Mouse (Mus musculus) adrenal gland, postnatal 14 days (tissue): ENCODE results near the gene Gm10490. TPM values are rescaled to one million over a fixed set of nuclear protein-coding genes. Genes with fewer than 3 reads are reported as not detected.

Source experiments
- DNase-seq: peaks from one replicate; pipeline ENCODE4 v3.0.0; 2021; ENCODE audit warnings: mixed read lengths
- total RNA-seq: library from RNA; stranded (reverse); gene quantifications from 2 replicates; pipeline ENCODE4 v1.2.3, GENCODE M21; 2021

Gene Gm10490
- total RNA-seq, 1 experiment from 2014 or later, result not detected

DNA sequence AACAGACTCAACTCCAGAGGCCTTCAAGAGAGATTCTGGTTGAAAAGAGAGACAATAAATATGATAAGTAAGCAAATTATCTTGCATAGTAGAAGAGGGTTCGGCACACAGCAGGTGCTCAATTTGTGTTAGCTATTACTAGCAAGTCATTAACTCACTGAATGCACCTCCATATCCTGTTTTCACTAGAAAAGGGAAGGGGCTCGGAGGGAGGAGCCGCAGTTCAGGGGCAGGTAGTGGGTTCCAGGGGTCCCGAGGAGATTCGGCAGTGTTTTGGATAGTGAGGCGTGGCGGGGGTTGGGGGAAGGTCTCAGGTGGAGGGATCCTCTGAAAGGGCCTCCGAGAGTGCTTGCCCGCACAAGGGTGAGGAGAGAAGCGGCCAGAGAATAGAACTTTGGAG is 17.8 kb downstream of the Gm10490 start:
- no peak for DNase-seq

DNA sequence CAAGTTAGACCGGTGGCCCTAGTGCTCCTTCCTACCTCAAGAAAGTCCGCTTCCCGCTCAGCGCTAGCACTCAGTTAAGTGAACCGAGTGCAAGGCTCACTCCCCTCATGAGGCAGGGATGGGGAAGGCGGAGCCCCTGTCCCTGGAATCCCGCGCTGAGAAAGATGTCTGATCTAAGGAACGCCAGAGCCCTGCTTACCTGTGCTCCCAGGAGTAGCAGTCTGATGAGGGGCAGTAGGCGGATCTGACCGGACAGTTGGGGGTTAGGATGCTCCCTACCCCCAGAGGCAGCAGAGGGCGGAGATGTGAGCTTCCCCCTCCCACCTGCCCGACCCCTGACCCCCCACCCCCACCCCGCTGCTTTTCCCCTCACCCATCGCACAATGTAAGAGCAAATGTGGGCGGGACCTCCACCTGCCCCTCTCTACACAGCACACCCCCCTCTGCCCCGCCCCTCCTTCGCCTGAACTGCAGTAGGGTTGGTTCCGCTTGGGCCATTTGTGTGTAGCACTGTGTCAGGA is 19.0 kb downstream of the Gm10490 start, which contains the start of gene Eras:
TSS of gene Eras (minus strand) at position 338 of the 521 bp plus-strand sequence.
- no peak for DNase-seq

DNA sequence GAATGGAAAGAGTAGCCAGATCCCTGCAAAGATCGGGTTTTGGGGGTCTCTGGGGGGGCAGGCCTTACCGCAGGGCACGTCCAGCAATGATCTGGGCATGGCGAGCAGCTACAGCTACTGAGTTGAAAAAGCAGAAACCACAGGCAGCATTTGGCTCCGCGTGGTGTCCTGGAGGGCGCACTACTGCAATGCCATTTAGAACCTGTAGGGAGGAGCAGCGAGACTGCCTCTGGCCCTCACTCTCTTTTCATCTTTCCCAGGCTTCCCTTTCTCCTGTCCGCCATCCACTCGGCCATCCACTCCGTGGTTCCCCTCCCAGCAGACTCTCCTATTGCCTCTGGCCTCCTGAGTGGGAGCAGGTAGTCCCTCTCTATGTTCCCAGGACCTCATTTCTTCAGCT is 27.5 kb downstream of the Gm10490 start:
- no peak for DNase-seq

DNA sequence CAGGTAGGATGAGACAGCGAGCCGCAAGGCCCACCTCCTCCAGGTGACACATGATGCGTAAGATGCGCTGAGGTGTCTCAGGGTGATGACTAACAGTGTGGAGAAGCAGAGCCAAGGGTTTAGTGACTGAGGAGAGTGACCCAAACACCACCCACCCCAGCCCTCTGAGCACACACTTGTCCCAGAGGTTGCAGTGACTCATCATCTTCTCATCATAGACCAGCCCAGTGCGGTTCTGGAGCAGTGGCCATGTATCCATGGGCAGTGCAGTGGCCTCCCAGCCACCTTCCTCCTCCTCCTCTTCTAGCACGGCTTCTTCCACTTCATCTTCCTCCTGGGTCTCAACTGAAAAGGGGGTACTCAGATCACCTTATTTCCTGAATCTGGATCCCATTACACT is 28.3 kb downstream of the Gm10490 start:
- no peak for DNase-seq

DNA sequence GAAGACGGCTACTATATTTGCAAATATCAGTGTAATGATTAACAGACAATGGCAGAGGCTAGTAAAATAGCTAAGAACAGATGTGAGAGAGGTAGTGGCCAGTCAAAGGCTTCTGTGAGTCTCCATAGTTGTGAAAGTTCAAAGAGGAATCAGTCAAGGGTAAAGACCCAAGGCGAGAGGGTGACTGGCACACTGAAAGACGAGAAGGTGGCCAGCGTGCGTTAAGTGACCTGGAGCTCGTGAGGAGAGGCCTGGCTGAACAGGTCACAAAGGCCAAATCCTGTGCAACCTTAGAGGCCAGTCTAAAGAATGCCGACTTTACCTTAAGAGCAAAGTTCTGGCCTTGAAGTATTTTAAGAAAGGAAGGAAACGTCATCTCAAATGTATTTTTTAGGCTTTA is 36.3 kb downstream of the Gm10490 start:
- no peak for DNase-seq

DNA sequence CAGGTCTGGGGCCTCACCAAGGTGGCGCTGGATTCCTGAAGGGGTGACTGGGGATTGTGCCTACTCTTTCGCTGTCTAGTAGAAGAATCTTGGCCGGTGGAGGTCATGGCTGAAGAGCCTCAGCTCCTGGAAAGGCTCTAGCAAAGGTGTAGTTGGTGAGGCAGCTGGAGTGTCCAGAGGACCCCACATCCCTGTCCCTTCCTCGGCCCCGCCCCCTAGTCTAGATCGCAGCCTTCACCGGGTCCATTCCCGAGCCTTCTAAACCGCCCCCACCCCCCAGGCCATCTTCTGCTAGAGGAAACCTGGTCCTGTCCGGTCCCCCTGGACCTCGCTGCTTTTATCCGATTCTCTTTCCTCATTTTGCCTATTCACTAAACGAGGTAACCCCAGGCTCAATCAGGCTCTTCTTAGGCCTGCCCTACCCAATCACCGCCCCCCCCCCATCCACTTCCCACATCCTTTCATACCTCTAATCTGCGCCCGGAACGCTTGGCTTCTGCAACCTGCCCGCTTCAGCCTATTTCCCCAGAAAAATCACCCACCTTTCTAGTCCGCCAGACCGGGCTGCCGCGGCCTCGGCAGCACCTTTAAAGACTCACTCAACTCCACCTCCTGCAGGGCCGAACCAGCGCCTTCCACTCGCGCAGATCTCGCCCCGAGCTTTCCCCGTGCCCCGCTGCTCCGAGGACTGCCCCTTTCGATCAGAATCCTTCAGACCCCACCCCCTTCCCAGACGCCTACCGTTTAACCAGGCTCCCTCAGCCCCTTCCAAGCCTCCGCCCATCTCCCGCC is 38.0 kb downstream of the Gm10490 start, which contains the start of gene Hdac6:
TSS of gene Hdac6 (minus strand) at position 782 of the 792 bp plus-strand sequence.
- DNase-seq, result peak; percentile 24

DNA sequence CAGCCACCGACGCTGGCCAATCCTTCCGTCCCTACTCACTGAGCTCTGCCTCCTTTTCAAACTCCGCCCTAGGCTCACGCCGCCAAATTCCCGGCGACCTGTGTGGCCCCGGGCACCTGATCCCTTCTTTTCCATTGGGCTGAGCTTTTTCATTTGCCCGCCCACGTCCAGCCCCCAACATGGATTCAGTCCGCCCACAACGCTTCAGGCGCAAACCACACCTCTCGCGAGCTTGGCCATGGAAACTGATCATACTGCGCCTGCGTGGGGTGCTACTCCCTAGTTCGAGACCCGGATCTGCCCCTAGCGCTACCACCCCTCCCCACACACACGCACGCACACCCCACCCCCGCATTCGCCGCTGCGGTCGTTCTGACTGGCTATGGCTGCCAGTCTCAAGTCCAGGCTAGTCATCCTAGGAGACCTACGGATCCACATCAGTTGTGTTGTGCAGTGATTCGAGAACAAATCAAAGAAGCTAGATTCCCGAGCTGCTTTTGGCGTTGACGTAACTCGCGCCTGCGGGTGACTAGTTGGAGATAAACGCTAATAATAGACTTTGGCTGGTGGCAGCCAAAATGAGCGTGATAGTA is 38.7 kb downstream of the Gm10490 start:
- peak; percentile 94 for DNase-seq

DNA sequence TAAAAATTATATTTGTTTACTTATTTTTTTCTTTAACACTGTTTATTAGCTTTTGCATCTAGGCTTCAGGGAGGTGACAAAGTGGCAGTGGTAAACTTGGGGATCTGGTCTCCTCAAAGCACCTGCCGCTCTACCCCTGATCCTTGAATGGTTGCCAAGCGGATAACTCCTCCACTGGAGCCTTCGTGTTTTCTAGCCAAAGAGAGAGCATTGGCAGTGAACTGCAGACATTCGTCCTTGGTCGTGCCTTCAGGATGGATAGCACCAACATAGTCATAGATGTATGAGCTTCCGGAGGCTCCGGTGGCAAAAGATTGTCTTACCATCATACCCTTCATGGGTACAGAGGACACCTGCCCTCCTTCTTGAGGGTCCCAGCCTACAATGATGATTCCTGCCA is 40.7 kb downstream of the Gm10490 start:
- DNase-seq, result peak; percentile 37

DNA sequence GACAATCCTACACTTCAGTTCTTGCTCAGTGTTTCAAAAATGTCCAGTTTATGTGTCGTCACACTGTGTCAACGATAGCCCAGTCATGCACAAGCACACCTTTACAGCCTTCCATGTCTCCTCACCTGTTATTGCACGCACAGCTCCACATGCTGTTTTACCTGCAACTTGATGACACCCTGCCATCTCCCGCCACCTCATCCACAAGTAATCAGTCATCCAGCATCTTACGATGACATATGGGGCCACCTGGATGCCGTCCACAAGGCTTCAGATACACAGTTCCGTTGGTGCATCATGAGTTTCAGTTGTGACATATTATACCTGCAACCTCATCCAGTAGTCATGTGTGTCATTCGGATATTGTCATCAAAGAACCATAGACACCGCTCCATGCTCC is 49.5 kb downstream of the Gm10490 start:
- no peak for DNase-seq

Other genes starting within 250 kb of the Gm10490 start
- 75.2 and 76.6 TPM in 2 replicates for gene Plp2, start 238.2 kb upstream of the Gm10490 start, total RNA-seq
- gene Magix, start 228.3 kb upstream of the Gm10490 start, total RNA-seq, result 4.2 and 5.1 TPM in 2 replicates
- gene Gpkow, start 212.4 kb upstream of the Gm10490 start, total RNA-seq, result 45.4 and 47.9 TPM in 2 replicates
- gene Wdr45, start 195.2 kb upstream of the Gm10490 start, total RNA-seq, result 51.1 and 57.3 TPM in 2 replicates
- 0.52 TPM in 1 of 2 replicates, not detected in the other for gene Gm45208, start 187.3 kb upstream of the Gm10490 start, total RNA-seq
- 11.1 and 11.8 TPM in 2 replicates for gene Praf2, start 181.1 kb upstream of the Gm10490 start, total RNA-seq
- gene Ccdc120, start 158.6 kb upstream of the Gm10490 start, total RNA-seq, result 4.2 TPM in 2 replicates
- gene Tfe3, start 147.0 kb upstream of the Gm10490 start, total RNA-seq, result 41.0 and 45.4 TPM in 2 replicates
- 49.0 and 56.4 TPM in 2 replicates for gene Gripap1, start 119.8 kb upstream of the Gm10490 start, total RNA-seq
- 0.93 and 1.3 TPM in 2 replicates for gene Kcnd1, start 87.3 kb upstream of the Gm10490 start, total RNA-seq
- 62.4 and 64.8 TPM in 2 replicates for gene Otud5, start 68.2 kb upstream of the Gm10490 start, total RNA-seq
- 7.4 and 9.8 TPM in 2 replicates for gene Pim2, start 31.3 kb upstream of the Gm10490 start, total RNA-seq
- gene Slc35a2, start 25.5 kb upstream of the Gm10490 start, total RNA-seq, result 33.4 and 38.0 TPM in 2 replicates
- gene Pqbp1, start 10.3 kb upstream of the Gm10490 start, total RNA-seq, result 94.6 and 98.0 TPM in 2 replicates
- gene Timm17b, start 10.2 kb upstream of the Gm10490 start, total RNA-seq, result 83.5 and 99.8 TPM in 2 replicates
- not detected in 2 replicates for gene Gm10491, start 1.7 kb upstream of the Gm10490 start, total RNA-seq
- gene Pcsk1n, start 10.3 kb downstream of the Gm10490 start, total RNA-seq, result 40.3 and 50.2 TPM in 2 replicates
- gene Eras, start 19.1 kb downstream of the Gm10490 start, total RNA-seq, result not detected in 2 replicates
- 18.1 and 18.2 TPM in 2 replicates for gene Hdac6, start 38.3 kb downstream of the Gm10490 start, total RNA-seq
- 0.38 and 2.5 TPM in 2 replicates for gene Gata1, start 68.5 kb downstream of the Gm10490 start, total RNA-seq
- not detected in 2 replicates for gene Glod5, start 109.0 kb downstream of the Gm10490 start, total RNA-seq
- gene Suv39h1, start 165.2 kb downstream of the Gm10490 start, total RNA-seq, result 16.7 and 17.5 TPM in 2 replicates
- gene Was, start 181.0 kb downstream of the Gm10490 start, total RNA-seq, result 1.9 and 6.8 TPM in 2 replicates
- 51.0 and 54.3 TPM in 2 replicates for gene Wdr13, start 223.3 kb downstream of the Gm10490 start, total RNA-seq
- 192 and 276 TPM in 2 replicates for gene Rbm3, start 236.3 kb downstream of the Gm10490 start, total RNA-seq